Mouse (Mus musculus): Measurements from ENCODE around the gene Drc3. TPM values are rescaled to one million over a fixed set of nuclear protein-coding genes. Genes with fewer than 3 reads are reported as not detected.

Drc3 gene
- polyA plus RNA-seq, 1 experiment from 2014 or later, result 0.33 TPM

DNA sequence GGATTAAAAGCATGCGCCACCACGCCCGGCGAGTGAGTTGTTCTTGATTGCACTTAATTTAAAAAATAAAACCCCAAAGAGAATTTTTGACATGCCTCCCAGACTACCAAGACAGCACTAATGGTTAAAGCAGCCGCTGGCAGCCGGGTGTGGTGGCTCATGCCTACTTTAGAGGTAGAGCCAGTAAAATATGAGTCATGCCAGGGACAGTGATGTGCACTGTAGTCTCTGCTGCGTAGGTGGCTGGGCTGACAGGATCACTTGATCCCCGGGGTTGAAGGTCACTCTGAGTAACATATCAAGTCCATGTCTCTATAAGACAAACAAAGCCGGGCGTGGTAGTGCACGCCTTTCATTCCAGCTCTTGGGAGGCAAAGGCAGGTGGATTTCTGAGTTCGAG lies 13.8 kb upstream of the Drc3 start:
- 79% methylated on average over 12 of the region's 12 CpGs for WGBS (ENCODE audit: insufficient replicate concordance)
- no peak for ATAC-seq (ENCODE audit: low read depth)

DNA sequence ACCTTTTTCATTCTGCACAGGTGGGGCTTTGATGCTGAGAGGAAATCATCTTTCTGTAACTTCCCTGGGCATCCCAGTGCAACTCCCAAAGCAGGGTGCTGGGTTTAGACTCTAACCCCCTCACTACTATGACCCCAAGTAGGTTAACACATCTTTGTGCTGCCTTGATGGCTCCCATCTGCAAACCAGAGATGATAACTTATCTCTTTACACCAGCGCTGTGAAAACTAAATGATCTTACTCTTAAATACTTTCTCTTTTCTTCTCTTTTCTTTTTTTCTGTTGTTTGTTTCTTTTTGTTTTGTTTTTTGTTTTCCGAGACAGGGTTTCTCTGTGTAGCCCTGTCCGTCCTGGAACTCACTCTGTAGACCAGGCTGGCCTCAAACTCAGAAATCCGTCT lies 7.3 kb upstream of the Drc3 start:
- no peak for ATAC-seq (ENCODE audit: low read depth)
- H3K36me3 ChIP-seq, result 0 out of 2 replicates have a peak, but pooled peaks cover 3% of the 10 kb centered on the region
- H3K9ac ChIP-seq, result no peak overlapping the region
- WGBS (ENCODE audit: insufficient replicate concordance), result 63% methylated on average over 4 of the region's 4 CpGs
- H3K4me1 ChIP-seq (replicated peaks), result peaks cover 38% of the 10 kb centered on the region
- H3K27ac ChIP-seq, result no peak overlapping the region
- no peak overlapping the region for H3K4me3 ChIP-seq (replicated peaks)
- no peaks in the 10 kb centered on the region for H3K9me3 ChIP-seq (replicated peaks)
- H3K27me3 ChIP-seq, result no peaks in the 10 kb centered on the region
- H3K4me2 ChIP-seq, result no peak overlapping the region
- no peak for DNase-seq

More for the DNA sequence above, 13.8 kb upstream of the Drc3 start:
- H3K4me1 ChIP-seq (replicated peaks), result 0 out of 2 replicates have a peak, but pooled peaks cover 6% of the 10 kb centered on the region
- H3K4me2 ChIP-seq, result no peak overlapping the region
- DNase-seq, result no peak
- no peaks in the 10 kb centered on the region for H3K36me3 ChIP-seq
- no peak overlapping the region for H3K9ac ChIP-seq
- no peak overlapping the region for H3K4me3 ChIP-seq (replicated peaks)
- no peaks in the 10 kb centered on the region for H3K27me3 ChIP-seq
- no peaks in the 10 kb centered on the region for H3K9me3 ChIP-seq (replicated peaks)
- H3K27ac ChIP-seq, result no peak overlapping the region

- 64% methylated on average over 4 of the region's 4 CpGs for WGBS (ENCODE audit: insufficient replicate concordance)
- DNase-seq (no peak), ATAC-seq (ENCODE audit: low read depth) (no peak)
- Histone ChIP-seq H3K4me3 (replicated peaks) (no peak overlapping the region), H3K4me2 (no peak overlapping the region), H3K9ac (no peak overlapping the region), H3K27ac (peak overlapping the region; percentile 30; the same call in 1 of the 2 replicates), H3K9me3 (replicated peaks) (no peaks in the 10 kb centered on the region), H3K36me3 (0 out of 2 replicates have a peak, but pooled peaks cover 3% of the 10 kb centered on the region), H3K4me1 (replicated peaks) (peaks cover 45% of the 10 kb centered on the region), H3K27me3 (no peaks in the 10 kb centered on the region)
Observed at GRCm38 (mm10) chr11:60346537-60346936, 6.6 kb upstream of the Drc3 start.

GRCm38 (mm10) chr11:60351388-60351787 lies 1.7 kb upstream of the Drc3 start:
- H3K9ac ChIP-seq, result peak overlapping the region; percentile 87; the same call in 1 of the 2 replicates
- peaks cover 56% of the 10 kb centered on the region for H3K4me1 ChIP-seq (replicated peaks)
- H3K27ac ChIP-seq, result peak overlapping the region; percentile 84
- H3K27me3 ChIP-seq, result no peaks in the 10 kb centered on the region
- DNase-seq (no peak), ATAC-seq (ENCODE audit: low read depth) (no peak)
- WGBS (ENCODE audit: insufficient replicate concordance), result 67% methylated on average over 2 of the region's 2 CpGs
- H3K9me3 ChIP-seq (replicated peaks), result no peaks in the 10 kb centered on the region
- no peaks in the 10 kb centered on the region for H3K36me3 ChIP-seq
- peak overlapping the region; percentile 93 for H3K4me2 ChIP-seq
- H3K4me3 ChIP-seq (replicated peaks), result peak overlapping the region; percentile 81

DNA sequence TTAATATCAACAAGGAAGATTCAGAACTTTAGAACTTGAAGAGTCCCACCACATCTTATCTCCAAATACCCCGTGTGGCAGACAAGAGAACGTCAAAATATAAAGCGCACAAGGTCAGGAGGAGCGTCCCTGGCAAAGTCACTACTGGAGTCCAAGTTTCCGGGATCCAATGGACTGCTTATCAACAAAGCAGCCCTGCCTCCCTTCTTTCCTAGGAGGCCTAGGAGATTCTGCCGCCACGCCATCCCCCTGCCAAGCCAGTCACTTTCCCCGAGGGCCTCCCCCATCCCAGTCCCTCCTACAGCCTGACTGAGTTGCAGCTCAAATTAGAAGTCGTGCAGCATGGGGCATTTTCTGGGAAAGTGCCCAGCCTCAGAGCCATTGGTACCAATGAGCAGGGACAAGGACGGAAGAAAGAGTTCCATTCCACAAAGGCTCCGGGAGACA lies 1.2 kb upstream of the Drc3 start:
- ATAC-seq (ENCODE audit: low read depth) (no peak), DNase-seq (peak; percentile 6)
- WGBS (ENCODE audit: insufficient replicate concordance), result 12% methylated on average over 11 of the region's 11 CpGs
- Histone ChIP-seq H3K4me3 (replicated peaks) (peak overlapping the region; percentile 81), H3K27me3 (no peaks in the 10 kb centered on the region), H3K9ac (peak overlapping the region; percentile 87), H3K9me3 (replicated peaks) (no peaks in the 10 kb centered on the region), H3K4me2 (peak overlapping the region; percentile 93), H3K27ac (peak overlapping the region; percentile 84), H3K4me1 (replicated peaks) (peaks cover 50% of the 10 kb centered on the region), H3K36me3 (no peaks in the 10 kb centered on the region)

DNA sequence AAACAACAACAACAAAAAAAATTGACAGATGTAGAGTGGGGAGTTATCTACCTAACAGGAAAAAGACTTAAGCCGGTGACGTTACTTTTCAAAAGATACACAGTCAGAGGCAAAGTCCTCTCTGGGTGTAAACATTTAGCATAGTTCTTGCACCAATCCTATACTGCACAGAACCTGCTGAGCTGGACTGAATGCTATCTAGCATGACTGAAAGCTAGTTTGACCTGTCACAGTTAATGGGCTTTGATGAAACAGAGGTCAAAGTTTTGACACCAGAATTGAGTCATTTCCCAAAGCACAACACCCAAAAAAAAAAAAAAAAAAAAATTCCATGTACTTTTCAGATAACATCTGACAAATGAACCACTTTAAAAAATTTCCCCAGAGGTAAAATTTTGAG lies 2.8 kb downstream of the Drc3 start:
- ATAC-seq (ENCODE audit: low read depth) (no peak), DNase-seq (no peak)
- Histone ChIP-seq H3K4me3 (replicated peaks) (no peak overlapping the region), H3K9ac (no peak overlapping the region), H3K36me3 (no peaks in the 10 kb centered on the region), H3K4me1 (replicated peaks) (peaks cover 28% of the 10 kb centered on the region), H3K27me3 (0 out of 2 replicates have a peak, but pooled peaks cover 7% of the 10 kb centered on the region), H3K9me3 (replicated peaks) (no peaks in the 10 kb centered on the region), H3K4me2 (no peak overlapping the region), H3K27ac (no peak overlapping the region)
- WGBS (ENCODE audit: insufficient replicate concordance), result 56% methylated on average over 2 of the region's 2 CpGs

DNA sequence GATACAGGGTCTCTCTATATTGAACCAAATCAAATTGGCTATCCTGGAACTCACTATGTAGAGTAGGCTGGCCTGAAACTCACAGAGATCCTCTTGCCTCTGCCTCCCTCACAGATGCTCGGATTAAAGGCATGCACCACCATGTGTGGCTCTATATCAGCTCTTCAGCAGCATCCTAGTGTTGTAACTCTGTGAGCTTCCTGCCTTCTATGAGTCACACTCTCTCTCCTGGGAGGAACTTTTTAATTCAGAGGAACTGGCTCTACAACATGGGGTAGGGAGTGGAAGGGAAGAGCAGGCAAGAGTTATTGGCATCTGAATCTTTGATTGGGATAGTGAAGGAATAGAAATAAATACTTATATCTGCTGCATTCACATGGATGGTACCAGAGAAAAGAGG lies 4.0 kb downstream of the Drc3 start:
- WGBS (ENCODE audit: insufficient replicate concordance), result 20% methylated on average over 1 of the region's 1 CpGs
- Histone ChIP-seq H3K9me3 (replicated peaks) (no peaks in the 10 kb centered on the region), H3K27ac (no peak overlapping the region), H3K4me3 (replicated peaks) (no peak overlapping the region), H3K27me3 (0 out of 2 replicates have a peak, but pooled peaks cover 7% of the 10 kb centered on the region), H3K4me2 (no peak overlapping the region), H3K36me3 (no peaks in the 10 kb centered on the region), H3K4me1 (replicated peaks) (peaks cover 16% of the 10 kb centered on the region), H3K9ac (no peak overlapping the region)
- ATAC-seq (ENCODE audit: low read depth) (no peak), DNase-seq (no peak)

DNA sequence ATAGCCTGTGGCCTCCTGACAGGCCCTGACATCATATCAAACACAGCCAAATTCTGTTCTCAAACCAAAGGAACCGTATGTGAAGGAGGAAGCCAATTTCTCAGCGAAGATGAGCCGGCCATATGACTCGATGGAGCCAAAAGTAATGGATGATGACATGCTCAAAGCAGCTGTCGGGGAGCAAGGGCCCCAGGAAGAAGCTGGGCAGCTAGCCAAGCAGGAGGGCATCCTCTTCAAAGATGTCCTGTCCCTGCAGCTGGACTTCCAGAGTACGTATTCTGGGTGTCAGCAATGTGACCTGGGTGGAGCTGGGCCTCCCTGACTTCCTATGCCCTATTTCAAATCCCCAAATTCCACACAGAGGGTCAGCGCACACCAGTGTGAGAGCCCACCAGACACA lies 5.4 kb downstream of the Drc3 start:
- Histone ChIP-seq H3K4me1 (replicated peaks) (peaks cover 8% of the 10 kb centered on the region), H3K4me3 (replicated peaks) (no peak overlapping the region), H3K9me3 (replicated peaks) (no peaks in the 10 kb centered on the region), H3K27me3 (0 out of 2 replicates have a peak, but pooled peaks cover 7% of the 10 kb centered on the region), H3K4me2 (no peak overlapping the region), H3K9ac (no peak overlapping the region), H3K36me3 (no peaks in the 10 kb centered on the region), H3K27ac (no peak overlapping the region)
- ATAC-seq (ENCODE audit: low read depth), result no peak
- WGBS (ENCODE audit: insufficient replicate concordance), result 63% methylated on average over 7 of the region's 7 CpGs
- no peak for DNase-seq

DNA sequence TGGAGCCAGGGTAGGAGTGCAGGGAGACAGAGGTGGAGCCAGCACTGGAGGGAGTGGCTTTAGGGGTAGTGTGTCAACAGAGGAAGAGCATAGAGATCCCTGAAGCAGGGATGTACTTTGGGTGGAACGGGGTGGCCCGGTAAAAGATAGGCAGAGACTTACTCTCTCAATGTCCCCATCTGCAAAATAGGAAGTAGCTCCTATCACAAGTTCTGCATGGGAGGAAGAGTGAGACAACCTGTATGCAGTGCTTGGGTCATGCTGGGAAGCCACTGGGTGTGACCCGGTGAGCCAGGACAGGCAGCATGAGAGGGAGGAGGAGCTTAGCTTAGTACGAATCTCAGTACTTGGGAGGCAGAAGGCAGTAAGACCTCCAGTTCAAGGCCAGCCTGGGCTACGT lies 6.0 kb downstream of the Drc3 start:
- Histone ChIP-seq H3K27ac (no peak overlapping the region), H3K36me3 (no peaks in the 10 kb centered on the region), H3K9ac (no peak overlapping the region), H3K4me1 (replicated peaks) (0 out of 2 replicates have a peak, but pooled peaks cover 2% of the 10 kb centered on the region), H3K4me3 (replicated peaks) (no peak overlapping the region), H3K4me2 (no peak overlapping the region), H3K9me3 (replicated peaks) (no peaks in the 10 kb centered on the region), H3K27me3 (0 out of 2 replicates have a peak, but pooled peaks cover 7% of the 10 kb centered on the region)
- DNase-seq, result no peak
- WGBS (ENCODE audit: insufficient replicate concordance), result 46% methylated on average over 5 of the region's 5 CpGs
- ATAC-seq (ENCODE audit: low read depth), result no peak

DNA sequence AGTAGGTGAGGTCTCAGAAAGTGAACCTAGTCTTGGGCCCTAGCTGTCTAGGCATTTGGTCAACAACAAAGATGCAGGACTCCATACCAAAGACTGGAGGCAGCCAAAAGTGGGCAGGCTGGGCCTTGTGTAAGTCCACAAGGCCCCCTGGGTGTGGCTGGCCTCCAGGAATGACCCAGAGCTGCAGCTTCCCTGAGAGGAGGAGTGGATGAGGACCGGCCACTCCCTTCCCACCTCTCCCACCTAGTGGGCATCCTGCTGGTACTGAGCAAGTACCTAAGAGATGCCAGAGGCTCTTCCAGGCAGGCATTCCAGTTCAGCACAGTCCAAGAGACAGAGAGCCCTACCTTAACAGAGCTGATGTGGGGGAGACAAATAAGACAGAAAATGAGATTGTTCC lies 6.8 kb downstream of the Drc3 start:
- Histone ChIP-seq H3K4me1 (replicated peaks) (0 out of 2 replicates have a peak, but pooled peaks cover 2% of the 10 kb centered on the region), H3K27me3 (0 out of 2 replicates have a peak, but pooled peaks cover 7% of the 10 kb centered on the region), H3K27ac (no peak overlapping the region), H3K36me3 (no peaks in the 10 kb centered on the region), H3K9ac (no peak overlapping the region), H3K4me3 (replicated peaks) (no peak overlapping the region), H3K4me2 (no peak overlapping the region), H3K9me3 (replicated peaks) (no peaks in the 10 kb centered on the region)
- WGBS (ENCODE audit: insufficient replicate concordance), result 60% methylated on average over 1 of the region's 1 CpGs
- ATAC-seq (ENCODE audit: low read depth), result no peak
- no peak for DNase-seq

- H3K4me2 ChIP-seq, result no peak overlapping the region
- H3K27ac ChIP-seq, result no peak overlapping the region
- no peak overlapping the region for H3K9ac ChIP-seq
- 0 out of 2 replicates have a peak, but pooled peaks cover 7% of the 10 kb centered on the region for H3K27me3 ChIP-seq
- H3K36me3 ChIP-seq, result no peaks in the 10 kb centered on the region
- ATAC-seq (ENCODE audit: low read depth) (no peak), DNase-seq (no peak)
- H3K4me3 ChIP-seq (replicated peaks), result no peak overlapping the region
- 44% methylated on average over 5 of the region's 5 CpGs for WGBS (ENCODE audit: insufficient replicate concordance)
- no peaks in the 10 kb centered on the region for H3K9me3 ChIP-seq (replicated peaks)
- 0 out of 2 replicates have a peak, but pooled peaks cover 2% of the 10 kb centered on the region for H3K4me1 ChIP-seq (replicated peaks)
Observed at GRCm38 (mm10) chr11:60360631-60361201, 7.6 kb downstream of the Drc3 start.
